8 mouse cellular contexts compared by ENCODE assay signal in genomic region chr4:98108676-98109016, GRCm38 (mm10).
A peak's percentile ranks its signal among the peaks of the same experiment; 100 is the strongest.
DNase-seq lines count a peak whose midpoint lies in the region; ATAC-seq and TF ChIP-seq lines count a peak whose summit lies in the region.

No protein-coding gene starts in this region.

- peak; percentile 76; the same call in 1 of the 2 replicates for ATAC-seq in heart, embryonic 12.5 days (ENCODE audit: insufficient number of reproducible peaks, low FRiP score)
- ATAC-seq in heart, embryonic 16.5 days (replicated peaks; ENCODE audit: extremely low read depth, insufficient read depth, low FRiP score): 0 out of 2 replicates have a peak, but pooled peaks have one; percentile 23

- DNase-seq in heart, postnatal 36 days: no peak
- peak; percentile 60 for DNase-seq in lung, postnatal 10 days
- DNase-seq in yolk sac, embryonic 10.5 days (ENCODE audit: low spot score): peak; percentile 54
- no peak for DNase-seq in ovary, postnatal 36 days (ENCODE audit: low spot score)
- no peak for DNase-seq in cerebellum, adult 2 months

- H3K9ac ChIP-seq in heart, embryonic 12.5 days: no peak overlapping the region
- no peak overlapping the region for H3K9ac ChIP-seq in heart, embryonic 16.5 days (ENCODE audit: low read length)

- no peak overlapping the region for H3K4me3 ChIP-seq in heart, embryonic 12.5 days
- H3K4me3 ChIP-seq in brown adipose tissue, adult 24 weeks (ENCODE audit: insufficient read depth, low read depth, low read length): no peak overlapping the region
- no peak overlapping the region for H3K4me3 ChIP-seq in heart, embryonic 16.5 days (ENCODE audit: low read length)
- H3K4me3 ChIP-seq in cerebellum, adult 2 months (replicated peaks; ENCODE audit: insufficient read depth, low read depth, low read length): no peak overlapping the region

- peaks cover 43% of the 10 kb centered on the region for H3K4me1 ChIP-seq in heart, embryonic 12.5 days (replicated peaks)
- H3K4me1 ChIP-seq in brown adipose tissue, adult 24 weeks (ENCODE audit: control insufficient read depth, insufficient read depth, insufficient read length, low read length): peaks cover 32% of the 10 kb centered on the region
- peaks cover 47% of the 10 kb centered on the region for H3K4me1 ChIP-seq in heart, embryonic 16.5 days (ENCODE audit: control insufficient read depth, insufficient read depth, low read length)
- H3K4me1 ChIP-seq in cerebellum, adult 2 months (ENCODE audit: control insufficient read depth, insufficient read depth, low read length): peaks cover 10% of the 10 kb centered on the region

- TF ChIP-seq CTCF in cerebellum, adult 2 months (IDR thresholded peaks at IDR 0.05; ENCODE audit: borderline replicate concordance, insufficient read depth, low read depth, low read length): no peak

- H3K27me3 ChIP-seq in heart, embryonic 12.5 days (replicated peaks): no peaks in the 10 kb centered on the region
- no peaks in the 10 kb centered on the region for H3K27me3 ChIP-seq in heart, embryonic 16.5 days (ENCODE audit: control insufficient read depth, insufficient read depth, low read length)
- H3K27me3 ChIP-seq in cerebellum, adult 2 months (ENCODE audit: control insufficient read depth, insufficient read depth, low read length): no peaks in the 10 kb centered on the region

- WGBS in heart, embryonic 12.5 days: 23% methylated on average over 4 of the region's 4 CpGs
- 37% methylated on average over 4 of the region's 4 CpGs for WGBS in heart, embryonic 16.5 days
- 89% methylated on average over 4 of the region's 4 CpGs for WGBS in cerebellum, adult 2 months

- H3K36me3 ChIP-seq in heart, embryonic 12.5 days: 0 out of 2 replicates have a peak, but pooled peaks cover 2% of the 10 kb centered on the region
- no peaks in the 10 kb centered on the region for H3K36me3 ChIP-seq in heart, embryonic 16.5 days (ENCODE audit: control insufficient read depth, insufficient read depth)

- H3K9me3 ChIP-seq in heart, embryonic 12.5 days (replicated peaks): no peaks in the 10 kb centered on the region
- H3K9me3 ChIP-seq in heart, embryonic 16.5 days (replicated peaks; ENCODE audit: control insufficient read depth, low read length): no peaks in the 10 kb centered on the region

- H3K27ac ChIP-seq in heart, embryonic 12.5 days (ENCODE audit: poor library complexity, severe bottlenecking): peak overlapping the region; percentile 84
- H3K27ac ChIP-seq in brown adipose tissue, adult 24 weeks (replicated peaks; ENCODE audit: low read depth, low read length): peak overlapping the region; percentile 52
- peak overlapping the region; percentile 61 for H3K27ac ChIP-seq in heart, embryonic 16.5 days (ENCODE audit: low read length)
- H3K27ac ChIP-seq in cerebellum, adult 2 months (ENCODE audit: insufficient read depth, low read length): no peak overlapping the region

- intact Hi-C loops in heart, postnatal 36 days (cut with DNase I): loop anchor here (1.0 to 10.0 kb wide), 6 partner anchors 104 to 454 kb away; no protein-coding TSS in a partner anchor

- no peak overlapping the region for H3K4me2 ChIP-seq in heart, embryonic 12.5 days
- no peak overlapping the region for H3K4me2 ChIP-seq in heart, embryonic 16.5 days (ENCODE audit: low read depth, low read length)

- TF ChIP-seq POLR2A in cerebellum, adult 2 months (IDR thresholded peaks at IDR 0.05; ENCODE audit: borderline replicate concordance, insufficient read depth, low read length): no peak

Comparison
In these comparisons a context has a peak if more than half of its experiments do, and no peak if none do; other contexts are left out.
1. DNase-seq: peak in lung, postnatal 10 days (single experiment) and yolk sac, embryonic 10.5 days (single experiment); none in heart, postnatal 36 days (0 of 2), ovary, postnatal 36 days (single experiment) and cerebellum, adult 2 months (0 of 2).